Mouse (Mus musculus) neural tube, embryonic 13.5 days (tissue): ENCODE results near the gene Itga5. TPM values are rescaled to one million over a fixed set of nuclear protein-coding genes. Genes with fewer than 3 reads are reported as not detected.

Source experiments
- ATAC-seq: fragments of 200-750 bp; cut with Nextera tagmentation; 2 replicates; pipeline ENCODE4 v1.8.0; 2017; ENCODE audit warnings: low read depth, mild to moderate bottlenecking, moderate TSS enrichment, moderate library complexity
- H3K27ac ChIP-seq: fragments of 300-500 bp; sonication (generic); replicated peaks from 2 replicates; pipeline ENCODE4 v1.5.1; 2015; ENCODE audit warnings: moderate library complexity, mild to moderate bottlenecking, inconsistent platforms
- H3K27me3 ChIP-seq: fragments of 300-500 bp; sonication (generic); 2 replicates; pipeline ENCODE4 v1.6.1; 2015; ENCODE audit warnings: mild to moderate bottlenecking, inconsistent platforms
- H3K36me3 ChIP-seq: fragments of 300-500 bp; sonication (generic); 2 replicates; pipeline ENCODE4 v1.6.1; 2015; ENCODE audit warnings: mild to moderate bottlenecking, inconsistent platforms
- H3K4me1 ChIP-seq: fragments of 300-500 bp; sonication (generic); replicated peaks from 2 replicates; pipeline ENCODE4 v1.6.1; 2015; ENCODE audit warnings: inconsistent platforms
- H3K4me2 ChIP-seq: fragments of 300-500 bp; sonication (generic); 2 replicates; pipeline ENCODE4 v1.6.1; 2015; ENCODE audit warnings: inconsistent platforms, mild to moderate bottlenecking, moderate library complexity
- H3K4me3 ChIP-seq: fragments of 300-500 bp; sonication (generic); 2 replicates; pipeline ENCODE4 v1.5.1; 2015; ENCODE audit warnings: mild to moderate bottlenecking, inconsistent platforms
- H3K9ac ChIP-seq: fragments of 300-500 bp; sonication (generic); 2 replicates; pipeline ENCODE4 v1.6.1; 2015; ENCODE audit warnings: moderate library complexity, mild to moderate bottlenecking, inconsistent platforms
- H3K9me3 ChIP-seq: fragments of 300-500 bp; sonication (generic); 2 replicates; pipeline ENCODE4 v1.6.1; 2016; ENCODE audit warnings: inconsistent platforms
- WGBS: fragments of 180-500 bp; shearing (Covaris S2); methylation state at CpG from one replicate; pipeline ENCODE4 v1.1.7; 2015; 5-methylcytosine and 5-hydroxymethylcytosine counted together
- microRNA-seq: library from miRNA; unstranded; fragments of <30 nt; microRNA quantifications from one replicate; pipeline ENCODE4, GENCODE M21; 2016
- polyA plus RNA-seq: library from polyadenylated mRNA; unstranded; fragments of >200 nt; fragmentation: Nextera tagmentation; extraction: Ambion mirVana; gene quantifications from 2 replicates; pipeline ENCODE4 v1.2.1, GENCODE M21; 2015

Itga5 gene
- polyA plus RNA-seq, 1 experiment from 2014 or later: 9.2 TPM

- peaks cover 67% of the 10 kb centered on the region for H3K4me1 ChIP-seq
- H3K36me3 ChIP-seq: peaks cover 32% of the 10 kb centered on the region
- no peak overlapping the region for H3K9ac ChIP-seq
- H3K27ac ChIP-seq: no peak overlapping the region; the same call in 1 of the 2 replicates
- WGBS: 67% methylated on average over 2 of the region's 2 CpGs
- H3K4me3 ChIP-seq: no peak overlapping the region
- H3K4me2 ChIP-seq: no peak overlapping the region
- H3K27me3 ChIP-seq: no peaks in the 10 kb centered on the region
- H3K9me3 ChIP-seq: no peaks in the 10 kb centered on the region
- ATAC-seq: no peak
These were observed 71.9 kb downstream of the Itga5 start for GRCm38 (mm10) chr15:103294649-103295048.

Small RNA genes lying within 50 kb of the gene (microRNA-seq; reads per million reads assigned to microRNA genes)
- not detected for gene Mir6963

Other genes starting within 250 kb of the Itga5 start
- gene Smug1, start 199.7 kb downstream of the Itga5 start, polyA plus RNA-seq: 36.1 and 41.0 TPM in 2 replicates
- 104 and 116 TPM in 2 replicates for gene Cbx5, start 126.9 kb downstream of the Itga5 start, polyA plus RNA-seq
- gene Hnrnpa1, start 126.3 kb downstream of the Itga5 start, polyA plus RNA-seq: 784 and 805 TPM in 2 replicates
- gene Nfe2, start 108.4 kb downstream of the Itga5 start, polyA plus RNA-seq: 1.3 and 1.9 TPM in 2 replicates
- 214 and 224 TPM in 2 replicates for gene Copz1, start 94.0 kb downstream of the Itga5 start, polyA plus RNA-seq
- 0.57 and 0.62 TPM in 2 replicates for gene Gpr84, start 56.2 kb downstream of the Itga5 start, polyA plus RNA-seq
- 17.1 and 18.4 TPM in 2 replicates for gene Zfp385a, start 26.7 kb downstream of the Itga5 start, polyA plus RNA-seq
- not detected in 2 replicates for gene Gtsf1, start 63.7 kb upstream of the Itga5 start, polyA plus RNA-seq
- gene Gtsf2, start 81.7 kb upstream of the Itga5 start, polyA plus RNA-seq: not detected in 2 replicates
- gene Nckap1l, start 87.0 kb upstream of the Itga5 start, polyA plus RNA-seq: 2.2 and 2.6 TPM in 2 replicates
- 83.3 and 88.7 TPM in 2 replicates for gene Pde1b, start 136.3 kb upstream of the Itga5 start, polyA plus RNA-seq
- gene Ppp1r1a, start 171.2 kb upstream of the Itga5 start, polyA plus RNA-seq: 83.1 and 93.7 TPM in 2 replicates
- gene Glycam1, start 198.3 kb upstream of the Itga5 start, polyA plus RNA-seq: not detected in 2 replicates